Mouse (Mus musculus) midbrain, embryonic 11.5 days (tissue): Measurements from ENCODE around the gene Asrgl1. TPM values are rescaled to one million over a fixed set of nuclear protein-coding genes. Genes with fewer than 3 reads are reported as not detected.

Experiments
- ATAC-seq: fragments of 200-750 bp; cut with Nextera tagmentation; 2 replicates; pipeline ENCODE4 v1.8.0; 2017; ENCODE audit warnings: moderate TSS enrichment, moderate library complexity; ENCODE audit not compliant: low FRiP score
- DNase-seq: peaks from one replicate; pipeline ENCODE4 v3.0.0; 2015; ENCODE audit warnings: low spot score; ENCODE audit errors: missing footprints
- H3K27ac ChIP-seq: fragments of 300-500 bp; sonication (generic); 2 replicates; pipeline ENCODE4 v1.5.1; 2014; ENCODE audit warnings: low read depth, low read length
- H3K27me3 ChIP-seq: fragments of 300-500 bp; sonication (generic); 2 replicates; pipeline ENCODE4 v1.6.1; 2014; ENCODE audit warnings: mild to moderate bottlenecking, low read length, moderate library complexity, mixed read lengths; ENCODE audit not compliant: control insufficient read depth, insufficient read depth
- H3K36me3 ChIP-seq: fragments of 300-500 bp; sonication (generic); 2 replicates; pipeline ENCODE4 v1.6.1; 2014; ENCODE audit warnings: mild to moderate bottlenecking, low read length, moderate library complexity, mixed read lengths; ENCODE audit not compliant: control insufficient read depth, insufficient read depth
- H3K4me1 ChIP-seq: fragments of 300-500 bp; sonication (generic); 2 replicates; pipeline ENCODE4 v1.6.1; 2014; ENCODE audit warnings: low read length; ENCODE audit not compliant: control insufficient read depth, insufficient read depth
- H3K4me2 ChIP-seq: fragments of 300-500 bp; sonication (generic); 2 replicates; pipeline ENCODE4 v1.6.1; 2014; ENCODE audit warnings: mild to moderate bottlenecking, moderate library complexity
- H3K4me3 ChIP-seq: fragments of 300-500 bp; sonication (generic); 2 replicates; pipeline ENCODE4 v1.5.1; 2014; ENCODE audit warnings: low read depth, low read length
- H3K9ac ChIP-seq: fragments of 300-500 bp; sonication (generic); 2 replicates; pipeline ENCODE4 v1.6.1; 2014; ENCODE audit warnings: low read length
- H3K9me3 ChIP-seq: fragments of 300-500 bp; sonication (generic); 2 replicates; pipeline ENCODE4 v1.6.1; 2016; ENCODE audit warnings: low read length; ENCODE audit not compliant: control insufficient read depth
- WGBS: fragments of 180-500 bp; shearing (Covaris S2); extraction: QIAGEN DNeasy Blood & Tissue Kit; methylation state at CpG from one replicate; pipeline ENCODE4 v1.1.7; 2014; 5-methylcytosine and 5-hydroxymethylcytosine counted together
- polyA plus RNA-seq: library from polyadenylated mRNA; unstranded; fragments of >200 nt; fragmentation: Nextera tagmentation; extraction: Ambion mirVana; gene quantifications from 2 replicates; pipeline ENCODE4 v1.2.1, GENCODE M21; 2014

Gene Asrgl1
- polyA plus RNA-seq, 1 experiment from 2014 or later: 14.2 TPM

DNA sequence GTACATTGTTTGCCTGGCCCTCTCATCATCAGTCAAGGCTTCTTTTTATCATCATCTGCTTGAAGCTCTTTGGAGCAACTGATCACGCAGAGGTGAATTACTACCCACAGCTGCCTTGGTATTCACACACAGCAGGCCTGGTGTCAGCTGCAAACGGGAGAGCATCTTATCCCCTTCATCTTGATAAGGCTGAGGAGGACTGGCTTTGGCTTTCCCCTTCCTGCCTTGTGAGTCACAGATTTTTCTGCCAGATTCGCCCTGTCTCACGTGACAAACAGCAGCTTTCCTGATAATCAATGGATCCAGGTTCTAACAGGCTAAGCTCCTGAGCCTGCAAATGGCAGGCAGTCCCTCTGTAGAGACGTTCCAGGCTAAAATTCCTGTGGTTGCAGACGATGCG, 55.5 kb downstream of the Asrgl1 start:
- Histone ChIP-seq H3K9me3 (no peaks in the 10 kb centered on the region), H3K4me2 (no peak overlapping the region), H3K36me3 (no peaks in the 10 kb centered on the region), H3K4me1 (peaks cover 4% of the 10 kb centered on the region; the same call in 1 of the 2 replicates), H3K4me3 (no peak overlapping the region), H3K9ac (no peak overlapping the region), H3K27me3 (no peaks in the 10 kb centered on the region), H3K27ac (no peak overlapping the region)
- ATAC-seq (no peak), DNase-seq (no peak)
- 45% methylated on average over 7 of the region's 7 CpGs for WGBS

DNA sequence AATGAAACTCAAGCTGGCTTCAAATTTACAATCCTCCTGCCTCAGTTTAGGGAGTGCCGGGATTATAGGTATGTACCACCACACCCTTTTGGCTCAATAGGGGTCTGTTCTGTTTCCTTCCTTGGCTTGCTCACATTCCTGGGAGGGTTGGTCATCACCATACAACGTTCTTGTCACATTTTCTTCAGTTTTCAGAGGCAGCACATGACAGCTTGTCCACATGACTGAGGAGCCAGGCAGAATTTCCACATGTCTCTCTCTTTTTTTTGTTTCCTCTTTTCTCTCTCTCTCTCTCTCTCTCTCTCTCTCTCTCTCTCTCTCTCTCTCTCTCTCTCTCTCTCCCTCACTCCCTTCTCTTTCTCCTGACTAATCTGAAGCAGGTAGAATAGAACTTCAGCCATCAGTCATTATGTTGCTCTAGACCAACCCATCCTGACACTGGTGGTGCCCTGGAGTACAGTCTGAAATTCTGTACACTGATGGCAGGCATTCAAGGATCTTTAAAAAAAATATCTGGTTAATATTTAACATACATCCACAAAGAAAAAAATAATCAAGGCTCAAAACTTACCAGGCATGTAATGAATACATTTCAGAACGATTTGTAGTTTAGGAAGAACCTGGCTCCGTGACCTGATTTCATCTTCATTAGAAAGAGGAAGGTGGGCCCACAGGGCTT, 58.3 kb downstream of the Asrgl1 start:
- Histone ChIP-seq H3K9me3 (no peaks in the 10 kb centered on the region), H3K4me1 (no peaks in the 10 kb centered on the region; the same call in 1 of the 2 replicates), H3K9ac (no peak overlapping the region), H3K4me2 (no peak overlapping the region), H3K36me3 (no peaks in the 10 kb centered on the region), H3K27me3 (no peaks in the 10 kb centered on the region), H3K4me3 (no peak overlapping the region), H3K27ac (no peak overlapping the region)
- ATAC-seq (no peak), DNase-seq (no peak)
- WGBS: 83% methylated on average over 4 of the region's 4 CpGs

DNA sequence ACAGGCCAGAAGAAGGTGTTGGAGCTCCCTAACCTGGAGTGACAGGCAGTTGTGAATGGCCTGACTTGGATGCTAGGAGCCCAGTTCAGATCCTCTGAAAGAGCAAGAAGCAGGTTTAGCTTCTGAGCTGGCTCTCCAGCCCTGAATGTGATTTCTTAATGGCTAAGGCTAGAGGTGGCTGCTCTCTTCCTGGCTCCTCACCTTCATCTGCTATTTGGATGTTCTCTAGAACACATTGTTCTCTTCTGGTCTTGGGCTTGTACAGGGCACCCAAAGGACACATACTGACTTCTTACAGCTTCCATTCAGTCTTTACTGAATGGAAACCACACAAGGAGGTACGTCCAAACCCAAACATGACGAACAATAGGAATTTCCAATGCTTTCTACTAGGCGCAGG, 59.4 kb downstream of the Asrgl1 start:
- ATAC-seq: no peak
- 94% methylated on average over 3 of the region's 3 CpGs for WGBS
- Histone ChIP-seq H3K36me3 (no peaks in the 10 kb centered on the region), H3K4me2 (no peak overlapping the region), H3K27ac (no peak overlapping the region), H3K4me3 (no peak overlapping the region), H3K27me3 (no peaks in the 10 kb centered on the region), H3K4me1 (peaks cover 3% of the 10 kb centered on the region; the same call in 1 of the 2 replicates), H3K9ac (no peak overlapping the region), H3K9me3 (no peaks in the 10 kb centered on the region)
- DNase-seq: no peak

DNA sequence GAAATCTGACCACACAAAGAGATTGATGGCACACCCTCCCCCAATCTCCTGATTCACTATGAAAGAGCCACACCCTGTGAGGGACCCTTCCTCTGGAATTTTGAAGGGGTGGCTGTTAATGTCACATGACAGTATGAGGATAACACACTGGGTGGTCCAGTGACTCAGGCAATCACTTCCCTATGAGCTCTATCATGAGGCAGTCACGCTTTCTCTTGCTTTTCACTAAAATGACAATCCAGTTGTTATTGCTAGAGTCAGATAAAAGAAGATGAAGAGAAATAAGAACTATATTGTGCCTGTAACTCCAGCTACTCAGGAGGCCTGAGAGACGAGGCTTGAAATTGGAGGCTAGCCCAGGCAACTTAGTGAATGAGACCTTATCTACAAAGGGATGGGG, 59.9 kb downstream of the Asrgl1 start:
- Histone ChIP-seq H3K36me3 (no peaks in the 10 kb centered on the region), H3K9me3 (no peaks in the 10 kb centered on the region), H3K4me3 (no peak overlapping the region), H3K9ac (no peak overlapping the region), H3K27ac (no peak overlapping the region), H3K4me1 (peaks cover 3% of the 10 kb centered on the region; the same call in 1 of the 2 replicates), H3K4me2 (no peak overlapping the region), H3K27me3 (no peaks in the 10 kb centered on the region)
- ATAC-seq (no peak), DNase-seq (no peak)
- WGBS: 74% methylated on average over 2 of the region's 2 CpGs

DNA sequence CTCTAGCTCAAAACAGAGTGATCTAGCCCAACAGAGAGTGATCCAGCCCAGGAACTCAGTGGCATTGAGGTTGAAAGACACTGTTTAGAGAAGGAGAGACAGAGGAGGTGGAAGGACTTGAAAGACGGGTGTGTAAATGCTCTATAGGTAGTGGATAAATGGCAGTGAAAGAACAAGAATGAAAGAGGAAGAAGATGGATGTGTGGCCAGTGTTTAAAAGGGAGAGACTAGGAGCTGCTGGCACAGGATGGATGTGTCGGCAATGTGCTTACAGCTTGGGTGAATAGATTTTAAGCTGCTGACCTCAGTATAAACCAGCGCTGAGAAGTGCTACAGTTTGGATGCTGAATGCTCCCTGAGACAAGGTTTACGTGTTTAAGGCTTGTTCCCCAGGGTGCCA, 61.0 kb downstream of the Asrgl1 start:
- Histone ChIP-seq H3K9me3 (no peaks in the 10 kb centered on the region), H3K4me3 (no peak overlapping the region), H3K27ac (no peak overlapping the region), H3K9ac (no peak overlapping the region), H3K4me2 (no peak overlapping the region), H3K27me3 (no peaks in the 10 kb centered on the region), H3K36me3 (no peaks in the 10 kb centered on the region), H3K4me1 (peaks cover 3% of the 10 kb centered on the region; the same call in 1 of the 2 replicates)
- DNase-seq: no peak
- ATAC-seq: no peak
- 88% methylated on average over 4 of the region's 4 CpGs for WGBS

DNA sequence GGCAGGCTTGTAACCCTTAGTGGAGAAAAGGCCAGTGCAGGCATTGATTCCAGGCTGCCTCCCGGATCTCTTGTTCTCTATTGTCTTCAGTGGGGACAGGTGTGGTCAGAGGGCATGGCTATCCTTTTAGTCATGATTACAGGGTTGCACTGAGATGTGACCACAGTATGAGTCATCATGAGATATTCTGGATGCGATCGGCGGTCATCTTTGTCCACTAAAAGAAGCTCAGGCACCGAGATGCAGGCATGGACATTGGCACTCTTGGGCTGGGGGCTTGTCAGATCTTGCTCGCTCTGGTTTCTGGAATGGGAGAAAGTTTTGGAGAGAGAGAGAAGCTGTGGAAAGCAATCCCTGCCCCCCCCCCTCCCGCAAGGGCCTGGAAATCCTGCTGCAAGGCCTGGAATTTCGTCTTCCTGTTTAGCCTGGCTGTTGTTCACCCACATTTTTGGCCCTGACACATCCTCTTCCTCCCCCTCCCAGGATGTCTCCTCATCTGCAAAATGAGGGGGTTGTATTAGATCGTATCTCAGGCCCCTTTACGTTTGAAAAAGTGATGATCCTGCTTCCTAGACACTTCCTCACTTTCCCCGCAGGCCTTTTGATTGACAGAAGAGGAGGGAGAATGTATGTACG, 61.5 kb downstream of the Asrgl1 start:
- no peak overlapping the region for H3K27ac ChIP-seq
- no peak overlapping the region for H3K4me2 ChIP-seq
- H3K4me1 ChIP-seq: peaks cover 3% of the 10 kb centered on the region; the same call in 1 of the 2 replicates
- H3K9me3 ChIP-seq: no peaks in the 10 kb centered on the region
- DNase-seq (no peak), ATAC-seq (no peak)
- H3K4me3 ChIP-seq: no peak overlapping the region
- H3K27me3 ChIP-seq: no peaks in the 10 kb centered on the region
- 83% methylated on average over 12 of the region's 12 CpGs for WGBS
- no peaks in the 10 kb centered on the region for H3K36me3 ChIP-seq
- H3K9ac ChIP-seq: no peak overlapping the region

DNA sequence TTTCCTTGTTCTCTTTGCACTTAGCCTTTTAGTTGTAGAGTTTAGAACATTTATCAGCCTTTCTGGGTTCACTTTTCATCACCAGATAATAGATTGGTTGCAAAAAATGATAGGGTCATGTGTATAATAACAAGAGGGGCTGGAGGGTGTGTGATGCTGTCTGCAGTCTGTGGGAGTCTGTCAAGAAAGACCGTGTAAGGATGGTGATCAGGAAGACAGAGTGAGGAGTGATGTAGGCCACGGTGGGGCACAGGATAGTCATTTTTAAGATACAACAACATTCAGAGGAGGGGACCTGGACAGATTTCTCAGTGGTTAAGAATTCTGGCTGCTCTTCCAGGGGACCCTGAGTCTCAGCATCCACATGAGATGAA, 63.3 kb downstream of the Asrgl1 start:
- no peak overlapping the region for H3K27ac ChIP-seq
- no peak overlapping the region for H3K4me2 ChIP-seq
- DNase-seq (no peak), ATAC-seq (no peak)
- no peak overlapping the region for H3K9ac ChIP-seq
- no peaks in the 10 kb centered on the region for H3K9me3 ChIP-seq
- H3K4me1 ChIP-seq: peaks cover 3% of the 10 kb centered on the region; the same call in 1 of the 2 replicates
- H3K36me3 ChIP-seq: no peaks in the 10 kb centered on the region
- H3K27me3 ChIP-seq: no peaks in the 10 kb centered on the region
- WGBS: 91% methylated on average over 2 of the region's 2 CpGs
- no peak overlapping the region for H3K4me3 ChIP-seq

DNA sequence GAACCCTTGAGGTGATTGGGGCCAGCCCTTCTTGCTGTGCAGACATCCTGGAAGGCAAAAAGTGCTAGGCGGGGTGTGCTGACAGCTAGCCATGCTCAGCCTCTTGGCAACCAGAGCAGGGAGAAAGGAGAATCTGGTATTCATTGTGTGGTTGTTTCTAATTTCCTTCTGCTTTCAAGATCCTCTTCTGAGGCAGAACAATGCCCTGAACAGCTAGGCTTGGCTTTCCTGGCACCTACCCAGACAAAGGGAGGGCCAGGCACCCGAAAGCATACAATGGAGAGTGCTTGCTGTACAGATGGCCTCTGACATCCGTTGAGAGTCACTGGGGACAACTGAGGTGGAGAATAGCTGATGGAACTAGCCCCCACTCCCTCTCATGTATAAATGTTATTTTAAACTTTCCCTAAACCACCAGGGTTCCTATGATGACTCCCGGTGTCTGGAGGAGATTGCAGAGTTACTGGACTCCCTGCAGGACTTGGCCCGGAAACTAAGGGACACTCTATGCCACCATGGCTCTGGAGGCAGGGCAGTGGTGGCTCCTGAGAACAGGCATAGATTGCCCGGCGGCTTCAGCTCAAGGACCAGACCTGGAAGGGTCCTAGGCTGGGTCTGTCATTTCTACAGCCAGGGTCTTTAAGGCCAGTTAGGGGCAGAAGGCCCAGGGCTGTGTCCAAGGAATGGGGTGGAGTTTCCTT, 63.8 kb downstream of the Asrgl1 start:
- H3K27me3 ChIP-seq: no peaks in the 10 kb centered on the region
- H3K9ac ChIP-seq: no peak overlapping the region
- H3K9me3 ChIP-seq: no peaks in the 10 kb centered on the region
- H3K27ac ChIP-seq: no peak overlapping the region
- 56% methylated on average over 7 of the region's 7 CpGs for WGBS
- H3K4me3 ChIP-seq: no peak overlapping the region
- ATAC-seq (no peak), DNase-seq (no peak)
- peaks cover 3% of the 10 kb centered on the region; the same call in 1 of the 2 replicates for H3K4me1 ChIP-seq
- H3K36me3 ChIP-seq: no peaks in the 10 kb centered on the region
- no peak overlapping the region for H3K4me2 ChIP-seq

DNA sequence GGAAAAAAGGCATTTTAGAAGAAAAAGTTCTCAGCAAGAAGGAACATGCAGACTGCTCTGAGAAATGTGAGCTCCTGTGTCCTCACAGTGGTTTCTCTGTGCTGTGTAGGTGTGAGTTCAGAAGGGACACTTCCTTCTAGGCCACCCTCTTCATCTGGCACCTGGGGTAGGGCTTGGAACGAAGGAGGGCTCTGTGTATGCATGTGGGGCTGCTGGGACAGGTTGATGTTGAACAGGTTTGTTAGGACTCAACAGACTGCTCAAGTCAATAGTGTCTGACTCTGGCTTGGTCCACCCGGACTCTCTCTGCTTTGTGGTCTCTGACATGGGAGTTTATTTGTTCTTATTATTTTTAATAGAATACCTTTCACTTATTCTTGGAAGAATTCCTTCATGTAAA, 65.1 kb downstream of the Asrgl1 start:
- ATAC-seq: no peak
- H3K4me3 ChIP-seq: no peak overlapping the region
- DNase-seq: no peak
- H3K27ac ChIP-seq: no peak overlapping the region
- H3K4me1 ChIP-seq: peaks cover 7% of the 10 kb centered on the region; the same call in 1 of the 2 replicates
- H3K27me3 ChIP-seq: no peaks in the 10 kb centered on the region
- 92% methylated on average over 2 of the region's 2 CpGs for WGBS
- H3K4me2 ChIP-seq: no peak overlapping the region
- H3K9me3 ChIP-seq: no peaks in the 10 kb centered on the region
- H3K9ac ChIP-seq: no peak overlapping the region
- H3K36me3 ChIP-seq: no peaks in the 10 kb centered on the region
